Mouse (Mus musculus): ENCODE measurements around the gene Ntsr2.

DNA sequence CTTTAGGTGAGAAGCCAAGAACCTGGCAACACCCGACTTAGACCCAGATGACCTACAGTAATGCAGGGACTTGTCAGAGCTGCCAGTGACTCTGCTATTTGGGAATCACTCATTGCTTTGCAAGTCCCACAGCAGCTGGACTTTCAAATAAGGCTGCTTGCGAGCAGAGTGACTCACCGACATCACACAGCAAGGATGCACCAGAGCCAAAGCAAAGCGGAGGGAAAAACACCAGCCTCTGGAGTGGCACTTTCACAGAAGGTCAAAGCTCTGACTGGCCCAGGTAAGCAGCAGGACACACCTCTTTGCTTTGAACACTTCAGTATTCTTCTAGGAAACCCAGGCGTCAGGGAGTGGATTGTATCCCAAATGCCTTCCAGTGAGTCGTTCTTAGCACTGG lies 17.4 kb upstream of the Ntsr2 start:
- TF ChIP-seq EP300 (IDR thresholded peaks at IDR 0.05; ENCODE audit: low read length) (no peak), ZC3H11A (IDR thresholded peaks at IDR 0.05; ENCODE audit: low read depth, low read length) (no peak), POLR2A (IDR thresholded peaks at IDR 0.05; ENCODE audit: low read depth, low read length) (no peak), CHD2 (IDR thresholded peaks at IDR 0.05; ENCODE audit: low read length) (no peak)

Data from CH12.LX (cell line).